19 mouse cellular contexts compared by ENCODE assay signal in the genomic region with DNA sequence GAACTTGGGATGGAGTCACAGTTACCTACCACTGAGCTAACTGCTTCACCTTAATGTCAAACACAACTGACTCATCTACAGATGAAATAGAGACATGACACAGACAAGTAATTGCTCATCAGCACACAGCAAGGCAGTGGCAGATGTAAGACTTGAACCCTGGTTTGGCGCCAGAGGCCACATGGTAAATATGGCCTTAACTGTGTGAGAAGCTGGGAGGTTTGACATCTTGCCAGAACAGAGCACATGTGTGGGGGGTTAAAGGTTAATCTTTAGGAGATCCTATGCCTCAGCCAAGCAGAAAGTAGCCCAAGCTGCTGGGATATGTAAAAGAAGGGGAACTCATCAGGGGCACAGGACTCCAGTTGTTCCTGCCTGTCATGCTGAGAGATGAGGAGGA.
DNase-seq lines count a peak whose midpoint lies in the region; ATAC-seq and TF ChIP-seq lines count a peak whose summit lies in the region.
"Had no signal": no experiment of that assay in that cellular context is flagged by ENCODE, and none has a peak within 500 bp of the region (broad histone marks: within the 10 kb centered on the region; RNA-seq: fewer than 3 reads in every experiment).

No protein-coding gene starts in this region.

- 71% methylated on average over 1 of the region's 1 CpGs for WGBS in hindbrain, postnatal 0 days
- 89% methylated on average over 1 of the region's 1 CpGs for WGBS in hindbrain, embryonic 11.5 days

- H3K4me2 ChIP-seq in hindbrain, postnatal 0 days (ENCODE audit: low read depth, low read length), result no peak overlapping the region
- H3K4me2 ChIP-seq in hindbrain, embryonic 11.5 days (replicated peaks; ENCODE audit: low read depth, low read length), result no peak overlapping the region
- H3K4me2 ChIP-seq: embryonic facial prominence, embryonic 12.5 days; forebrain, embryonic 12.5 days; hindbrain, embryonic 13.5 days had no signal

- H3K4me1 ChIP-seq in hindbrain, postnatal 0 days (ENCODE audit: insufficient read depth, low read length), result no peaks in the 10 kb centered on the region
- H3K4me1 ChIP-seq in hindbrain, embryonic 11.5 days (replicated peaks; ENCODE audit: control insufficient read depth, insufficient read depth, low read length), result no peaks in the 10 kb centered on the region
- H3K4me1 ChIP-seq in megakaryocyte, embryonic 14.5 days, result no peaks in the 10 kb centered on the region
- H3K4me1 ChIP-seq: embryonic facial prominence, embryonic 12.5 days; forebrain, embryonic 12.5 days; heart, embryonic 10.5 days; hindbrain, embryonic 13.5 days had no signal

- no peak for ATAC-seq in hindbrain, postnatal 0 days
- ATAC-seq in hindbrain, embryonic 11.5 days (ENCODE audit: low FRiP score), result no peak
- no peak for ATAC-seq in megakaryocyte, adult 5-6 weeks (ENCODE audit: poor library complexity, severe bottlenecking)
- ATAC-seq: forebrain, embryonic 16.5 days had no signal

- no peak overlapping the region for H3K27ac ChIP-seq in hindbrain, postnatal 0 days
- H3K27ac ChIP-seq in hindbrain, embryonic 11.5 days (ENCODE audit: low read depth, low read length), result no peak overlapping the region
- H3K27ac ChIP-seq: embryonic facial prominence, embryonic 12.5 days; forebrain, embryonic 12.5 days; heart, embryonic 10.5 days; hindbrain, embryonic 13.5 days had no signal

- no peaks in the 10 kb centered on the region for H3K36me3 ChIP-seq in hindbrain, postnatal 0 days (ENCODE audit: insufficient read depth, low read length)
- H3K36me3 ChIP-seq in hindbrain, embryonic 11.5 days (ENCODE audit: control insufficient read depth, insufficient read depth, low read length), result no peaks in the 10 kb centered on the region
- no peaks in the 10 kb centered on the region for H3K36me3 ChIP-seq in megakaryocyte, embryonic 14.5 days (replicated peaks; ENCODE audit: low read length)
- H3K36me3 ChIP-seq: embryonic facial prominence, embryonic 12.5 days; forebrain, embryonic 12.5 days; heart, embryonic 10.5 days; hindbrain, embryonic 13.5 days had no signal

- peak; percentile 8 for DNase-seq in adrenal gland, postnatal 25 days
- DNase-seq in adrenal gland, adult 8-10 months, result no peak
- DNase-seq in hindbrain, postnatal 0 days (ENCODE audit: low spot score), result peak; percentile 35
- no peak for DNase-seq in hindbrain, embryonic 11.5 days (ENCODE audit: low spot score)
- no peak for DNase-seq in spleen, adult 12 weeks (ENCODE audit: low spot score)
- DNase-seq: cerebellum, adult 11 months; cerebellum, adult 8-10 months; cerebellum, postnatal 25 days; gastrocnemius, postnatal 10 days; heart, adult 18-20 months; heart, postnatal 10 days; heart, postnatal 4 days had no signal

- no peaks in the 10 kb centered on the region for H3K27me3 ChIP-seq in hindbrain, postnatal 0 days (ENCODE audit: insufficient read depth, low read length)
- no peaks in the 10 kb centered on the region for H3K27me3 ChIP-seq in hindbrain, embryonic 11.5 days (ENCODE audit: control insufficient read depth, insufficient read depth, low read length)
- H3K27me3 ChIP-seq in megakaryocyte, embryonic 14.5 days (replicated peaks), result no peaks in the 10 kb centered on the region
- H3K27me3 ChIP-seq: embryonic facial prominence, embryonic 12.5 days; forebrain, embryonic 12.5 days; hindbrain, embryonic 13.5 days had no signal

- no peak overlapping the region for H3K9ac ChIP-seq in hindbrain, postnatal 0 days (replicated peaks; ENCODE audit: low read length)
- no peak overlapping the region for H3K9ac ChIP-seq in hindbrain, embryonic 11.5 days (ENCODE audit: low read depth, low read length)
- H3K9ac ChIP-seq: embryonic facial prominence, embryonic 12.5 days; forebrain, embryonic 12.5 days; hindbrain, embryonic 13.5 days had no signal

- no peaks in the 10 kb centered on the region for H3K9me3 ChIP-seq in hindbrain, postnatal 0 days (ENCODE audit: low read length)
- H3K9me3 ChIP-seq in hindbrain, embryonic 11.5 days (ENCODE audit: control insufficient read depth, low read length), result no peaks in the 10 kb centered on the region
- peaks cover 89% of the 10 kb centered on the region for H3K9me3 ChIP-seq in megakaryocyte, embryonic 14.5 days
- H3K9me3 ChIP-seq: embryonic facial prominence, embryonic 12.5 days; forebrain, embryonic 12.5 days; heart, embryonic 10.5 days; hindbrain, embryonic 13.5 days had no signal

- H3K4me3 ChIP-seq in hindbrain, postnatal 0 days (ENCODE audit: low read length), result no peak overlapping the region
- H3K4me3 ChIP-seq in hindbrain, embryonic 11.5 days (ENCODE audit: low read depth, low read length), result no peak overlapping the region
- peak overlapping the region; percentile 11 for H3K4me3 ChIP-seq in megakaryocyte, embryonic 14.5 days (replicated peaks)
- H3K4me3 ChIP-seq: embryonic facial prominence, embryonic 12.5 days; forebrain, embryonic 12.5 days; heart, embryonic 10.5 days; hindbrain, embryonic 13.5 days had no signal

- no peak for TF ChIP-seq CTCF in hindbrain, postnatal 0 days (IDR thresholded peaks at IDR 0.05; ENCODE audit: low read depth)

Comparison
In these comparisons a context has a peak if more than half of its experiments do, and no peak if none do; other contexts are left out.
1. DNase-seq: peak in adrenal gland, postnatal 25 days (single experiment) and hindbrain, postnatal 0 days (single experiment); none in adrenal gland, adult 8-10 months (single experiment), hindbrain, embryonic 11.5 days (single experiment) and spleen, adult 12 weeks (single experiment).